Mouse (Mus musculus) ovary, adult 2 months (tissue): ENCODE data around the gene Nfkbil1. TPM values are rescaled to one million over a fixed set of nuclear protein-coding genes. Genes with fewer than 3 reads are reported as not detected.

ENCODE experiments used
- polyA plus RNA-seq: library from polyadenylated mRNA; depleted of rRNA; stranded (reverse); fragments of >200 nt; gene quantifications from 2 replicates; pipeline ENCODE4 v1.2.3, GENCODE M21; 2012; rRNA removed

The Nfkbil1 gene
- 42.9 and 64.2 TPM in 2 replicates for polyA plus RNA-seq

DNA sequence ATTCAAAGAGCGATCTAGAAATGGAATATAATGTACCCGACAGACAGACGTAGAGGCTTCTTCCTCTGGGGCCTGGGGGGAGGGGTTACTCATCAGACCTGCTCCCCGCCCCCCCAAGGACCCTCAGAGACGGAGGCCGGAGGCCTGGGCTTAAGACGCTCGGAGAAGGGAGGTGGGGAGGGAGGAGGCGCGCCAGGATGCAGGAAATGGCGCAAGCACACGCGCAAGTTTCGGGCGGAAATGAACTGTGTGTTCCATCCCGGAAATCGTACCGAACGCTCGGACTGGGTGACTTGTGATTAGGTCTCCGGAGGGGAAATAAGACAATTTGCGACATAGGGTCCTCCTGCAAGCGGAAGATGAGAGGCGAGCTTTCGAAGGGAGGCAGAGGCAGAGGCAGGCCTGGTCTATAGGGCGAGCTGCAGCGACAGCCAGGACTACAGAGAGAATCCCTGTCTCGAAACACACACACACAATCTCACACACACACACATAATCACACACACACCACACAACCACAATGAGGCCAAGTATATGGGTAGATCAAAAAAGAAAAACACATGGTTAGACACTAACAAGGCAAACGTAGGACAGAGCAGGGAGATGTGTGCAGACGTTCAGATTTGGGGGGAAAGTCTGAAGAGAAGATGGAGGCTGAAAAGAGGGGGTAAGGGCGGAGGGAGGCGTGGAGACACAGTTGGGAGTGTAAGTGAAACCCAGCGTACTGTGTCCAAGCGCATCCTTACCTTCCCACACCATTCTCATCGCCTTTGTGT, at the start of gene Nfkbil1:
Gene Nfkbil1 (minus strand): TSS at position 179 of the 776 bp plus-strand sequence.

DNA sequence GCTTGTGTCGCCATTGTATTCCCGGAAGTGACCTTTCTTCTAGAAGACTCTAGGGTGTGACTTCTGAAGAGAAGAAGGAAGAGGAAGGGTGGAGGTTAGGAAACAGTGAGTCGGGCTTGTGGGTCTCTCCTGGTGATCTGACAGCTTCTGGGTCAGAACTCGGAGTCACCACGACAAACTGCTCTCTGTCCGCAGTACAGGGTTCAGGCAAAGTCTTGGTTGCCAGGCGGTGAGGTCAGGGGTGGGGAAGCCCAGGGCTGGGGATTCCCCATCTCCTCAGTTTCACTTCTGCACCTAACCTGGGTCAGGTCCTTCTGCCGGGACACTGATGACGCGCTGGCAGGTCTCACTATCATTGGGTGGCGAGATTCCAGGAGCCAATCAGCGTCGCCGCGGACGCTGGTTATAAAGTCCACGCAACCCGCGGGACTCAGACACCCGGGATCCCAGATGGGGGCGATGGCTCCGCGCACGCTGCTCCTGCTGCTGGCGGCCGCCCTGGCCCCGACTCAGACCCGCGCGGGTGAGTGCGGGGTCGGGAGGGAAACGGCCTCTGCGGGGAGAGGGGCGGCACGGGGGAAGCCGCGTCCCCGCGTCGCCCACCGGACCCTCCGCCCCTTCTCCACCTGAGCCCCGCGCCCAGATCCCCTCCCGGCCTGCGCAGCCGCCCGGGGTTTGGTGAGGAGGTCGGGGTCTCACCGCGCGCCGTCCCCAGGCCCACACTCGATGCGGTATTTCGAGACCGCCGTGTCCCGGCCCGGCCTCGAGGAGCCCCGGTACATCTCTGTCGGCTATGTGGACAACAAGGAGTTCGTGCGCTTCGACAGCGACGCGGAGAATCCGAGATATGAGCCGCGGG, 27.3 kb upstream of the Nfkbil1 start, which contains the start of gene H2-D1:
Gene H2-D1 (plus strand): TSS at position 67 of the 859 bp plus-strand sequence.

GRCm38 (mm10) chr17:35241305-35242014, 5.9 kb upstream of the Nfkbil1 start, which contains the start of gene Ddx39b:
Gene Ddx39b, plus strand, starts transcription at chr17:35241746.

GRCm38 (mm10) chr17:35233114-35233980, 2.2 kb downstream of the Nfkbil1 start, which contains the start of gene Atp6v1g2:
Gene Atp6v1g2, plus strand, starts transcription at chr17:35233660.

GRCm38 (mm10) chr17:35220156-35220952, 15.2 kb downstream of the Nfkbil1 start, which contains the start of gene Gm16181:
Gene Gm16181, plus strand, starts transcription at chr17:35220834.

GRCm38 (mm10) chr17:35204494-35205379, 30.9 kb downstream of the Nfkbil1 start, which contains the start of gene Lta:
Gene Lta, minus strand, starts transcription at chr17:35205351.

DNA sequence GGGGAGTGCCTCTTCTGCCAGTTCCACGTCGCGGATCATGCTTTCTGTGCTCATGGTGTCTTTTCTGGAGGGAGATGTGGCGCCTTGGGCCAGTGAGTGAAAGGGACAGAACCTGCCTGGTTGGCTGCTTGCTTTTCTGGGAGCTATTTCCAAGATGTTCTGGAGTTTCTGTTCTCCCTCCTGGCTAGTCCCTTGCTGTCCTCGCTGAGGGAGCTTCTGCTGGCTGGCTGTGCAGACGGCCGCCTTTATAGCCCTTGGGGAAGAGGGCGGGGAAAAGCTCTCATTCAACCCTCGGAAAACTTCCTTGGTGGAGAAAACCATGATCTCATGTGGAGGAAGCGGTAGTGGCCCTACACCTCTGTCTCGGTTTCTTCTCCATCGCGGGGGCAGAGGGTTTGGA, 33.8 kb downstream of the Nfkbil1 start, which contains the start of gene Tnf:
Gene Tnf (minus strand): TSS at position 221 of the 400 bp plus-strand sequence.

GRCm38 (mm10) chr17:35193881-35194843, 41.4 kb downstream of the Nfkbil1 start, which contains the start of gene Ltb:
Gene Ltb, plus strand, starts transcription at chr17:35194439.

GRCm38 (mm10) chr17:35187959-35188610, 47.5 kb downstream of the Nfkbil1 start, which contains the start of gene Lst1:
Gene Lst1, minus strand, starts transcription at chr17:35188439.

GRCm38 (mm10) chr17:35175968-35176367, 59.6 kb downstream of the Nfkbil1 start, which contains the start of gene Aif1:
Gene Aif1, minus strand, starts transcription at chr17:35176068.

Other genes starting within 250 kb of the Nfkbil1 start
- gene Vars, start 234.8 kb downstream of the Nfkbil1 start, polyA plus RNA-seq, result 349 and 387 TPM in 2 replicates
- 1.6 and 1.7 TPM in 2 replicates for gene Vwa7, start 219.2 kb downstream of the Nfkbil1 start, polyA plus RNA-seq
- gene Sapcd1, start 207.8 kb downstream of the Nfkbil1 start, polyA plus RNA-seq, result 2.2 and 3.1 TPM in 2 replicates
- 2.8 and 3.2 TPM in 2 replicates for gene Msh5, start 189.0 kb downstream of the Nfkbil1 start, polyA plus RNA-seq
- gene Clic1, start 185.8 kb downstream of the Nfkbil1 start, polyA plus RNA-seq, result 134 and 150 TPM in 2 replicates
- 113 and 116 TPM in 2 replicates for gene Ddah2, start 176.8 kb downstream of the Nfkbil1 start, polyA plus RNA-seq
- not detected in 2 replicates for gene Ly6g6c, start 170.4 kb downstream of the Nfkbil1 start, polyA plus RNA-seq
- gene Mpig6b, start 169.6 kb downstream of the Nfkbil1 start, polyA plus RNA-seq, result 0.25 and 0.36 TPM in 2 replicates
- 13.7 and 17.0 TPM in 2 replicates for gene Ly6g6e, start 158.9 kb downstream of the Nfkbil1 start, polyA plus RNA-seq
- 7.4 and 8.5 TPM in 2 replicates for gene Ly6g6d, start 157.7 kb downstream of the Nfkbil1 start, polyA plus RNA-seq
- not detected in 2 replicates for gene Ly6g6f, start 150.2 kb downstream of the Nfkbil1 start, polyA plus RNA-seq
- 223 and 260 TPM in 2 replicates for gene Abhd16a, start 146.5 kb downstream of the Nfkbil1 start, polyA plus RNA-seq
- gene Ly6g5c, start 127.5 kb downstream of the Nfkbil1 start, polyA plus RNA-seq, result not detected in 2 replicates
- gene Ly6g5b, start 120.4 kb downstream of the Nfkbil1 start, polyA plus RNA-seq, result 1.5 and 2.3 TPM in 2 replicates
- 17.4 and 20.2 TPM in 2 replicates for gene Gpank1, start 114.3 kb downstream of the Nfkbil1 start, polyA plus RNA-seq
- gene Csnk2b, start 113.7 kb downstream of the Nfkbil1 start, polyA plus RNA-seq, result 246 and 449 TPM in 2 replicates
- gene D17H6S53E, start 109.4 kb downstream of the Nfkbil1 start, polyA plus RNA-seq, result 7.9 and 13.4 TPM in 2 replicates
- 0.16 and 0.37 TPM in 2 replicates for gene Apom, start 103.7 kb downstream of the Nfkbil1 start, polyA plus RNA-seq
- gene Bag6, start 100.6 kb downstream of the Nfkbil1 start, polyA plus RNA-seq, result 379 and 401 TPM in 2 replicates
- gene Prrc2a, start 70.9 kb downstream of the Nfkbil1 start, polyA plus RNA-seq, result 592 and 637 TPM in 2 replicates
- gene Aif1, start 59.7 kb downstream of the Nfkbil1 start, polyA plus RNA-seq, result 1.4 and 1.9 TPM in 2 replicates
- 15.6 and 19.9 TPM in 2 replicates for gene Lst1, start 47.4 kb downstream of the Nfkbil1 start, polyA plus RNA-seq
- 4.6 and 6.7 TPM in 2 replicates for gene Ltb, start 41.4 kb downstream of the Nfkbil1 start, polyA plus RNA-seq
- gene Tnf, start 33.8 kb downstream of the Nfkbil1 start, polyA plus RNA-seq, result 0.62 and 0.77 TPM in 2 replicates
- gene Lta, start 30.4 kb downstream of the Nfkbil1 start, polyA plus RNA-seq, result 0.16 and 0.36 TPM in 2 replicates
- gene Gm16181, start 15.0 kb downstream of the Nfkbil1 start, polyA plus RNA-seq, result not detected in 2 replicates
- gene Atp6v1g2, start 2.1 kb downstream of the Nfkbil1 start, polyA plus RNA-seq, result 6.9 and 13.4 TPM in 2 replicates
- 360 and 468 TPM in 2 replicates for gene Ddx39b, start 6.0 kb upstream of the Nfkbil1 start, polyA plus RNA-seq
- gene H2-D1, start 26.9 kb upstream of the Nfkbil1 start, polyA plus RNA-seq, result 422 and 558 TPM in 2 replicates
- not detected in 2 replicates for gene H2-Q1, start 84.6 kb upstream of the Nfkbil1 start, polyA plus RNA-seq
- gene H2-Q2, start 106.5 kb upstream of the Nfkbil1 start, polyA plus RNA-seq, result 1.3 and 2.0 TPM in 2 replicates
- 77.6 and 85.0 TPM in 2 replicates for gene H2-Q4, start 143.8 kb upstream of the Nfkbil1 start, polyA plus RNA-seq
- 20.9 and 39.7 TPM in 2 replicates for gene H2-Q6, start 189.1 kb upstream of the Nfkbil1 start, polyA plus RNA-seq
- gene H2-Q7, start 203.4 kb upstream of the Nfkbil1 start, polyA plus RNA-seq, result 52.3 and 110 TPM in 2 replicates
- gene H2-Q10, start 234.3 kb upstream of the Nfkbil1 start, polyA plus RNA-seq, result 23.2 and 37.6 TPM in 2 replicates